Mouse (Mus musculus) right cerebral cortex, postnatal 14 days (tissue): ENCODE measurements around the gene Dnaja3.

Source experiments
- DNase-seq: peaks from one replicate; pipeline ENCODE4 v3.0.0; 2022

Gene Dnaja3

DNA sequence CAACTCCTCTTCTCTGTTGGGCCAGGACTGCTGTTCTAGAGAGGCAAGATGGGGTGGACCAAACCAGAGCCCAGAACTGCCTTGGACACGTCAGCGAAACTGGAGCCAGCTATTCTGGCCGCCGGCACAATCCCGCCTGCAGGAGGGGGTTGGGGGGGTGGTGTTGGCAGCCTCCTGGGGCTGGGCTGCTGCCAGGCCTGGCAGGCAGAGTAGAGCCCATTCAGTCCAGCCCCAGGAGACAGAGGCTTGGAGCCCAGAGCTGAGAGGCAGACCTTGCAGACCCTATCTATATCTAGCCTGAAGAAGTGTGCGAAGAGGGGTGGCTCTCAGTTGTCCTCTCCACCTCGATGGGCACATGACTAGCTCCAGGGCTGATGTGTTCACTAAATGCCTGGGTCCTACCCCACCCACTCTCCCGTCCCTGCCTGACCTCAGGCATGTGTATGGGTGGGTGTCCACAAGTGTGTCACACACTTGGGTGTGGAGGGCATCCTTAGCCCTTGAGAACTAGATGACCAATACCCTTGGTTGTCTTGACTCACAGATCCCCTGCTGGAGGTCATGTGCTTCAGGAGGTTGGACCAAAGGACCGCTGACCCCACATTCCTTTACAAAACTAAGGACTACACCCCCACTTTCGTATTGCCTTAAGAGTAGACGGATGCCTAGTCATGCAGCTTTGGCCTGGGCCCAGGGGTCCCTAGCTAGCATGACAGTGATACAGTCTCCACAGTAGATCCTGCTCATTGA lies 4.1 kb downstream of the Dnaja3 start:
- DNase-seq = peak; percentile 77

DNA sequence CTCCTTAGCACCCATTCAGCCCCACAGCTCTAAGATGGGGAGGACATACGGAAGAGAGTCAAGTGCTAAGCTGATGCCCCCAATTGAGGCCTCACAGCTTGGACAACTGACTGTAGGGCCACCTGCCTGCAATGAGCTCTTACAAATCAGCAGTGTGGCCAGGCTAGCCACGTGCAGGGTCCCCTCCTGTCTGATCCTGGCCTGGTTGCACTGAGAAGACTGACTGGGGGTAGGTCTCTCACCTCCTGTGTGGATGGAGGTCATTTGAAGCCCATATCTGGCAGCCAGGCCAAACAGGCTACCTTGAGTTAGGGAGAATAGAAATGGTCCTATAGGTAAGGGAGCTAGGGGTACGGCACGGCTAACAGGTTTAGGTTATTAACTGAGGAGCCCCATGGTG lies 6.1 kb downstream of the Dnaja3 start:
- DNase-seq = no peak

DNA sequence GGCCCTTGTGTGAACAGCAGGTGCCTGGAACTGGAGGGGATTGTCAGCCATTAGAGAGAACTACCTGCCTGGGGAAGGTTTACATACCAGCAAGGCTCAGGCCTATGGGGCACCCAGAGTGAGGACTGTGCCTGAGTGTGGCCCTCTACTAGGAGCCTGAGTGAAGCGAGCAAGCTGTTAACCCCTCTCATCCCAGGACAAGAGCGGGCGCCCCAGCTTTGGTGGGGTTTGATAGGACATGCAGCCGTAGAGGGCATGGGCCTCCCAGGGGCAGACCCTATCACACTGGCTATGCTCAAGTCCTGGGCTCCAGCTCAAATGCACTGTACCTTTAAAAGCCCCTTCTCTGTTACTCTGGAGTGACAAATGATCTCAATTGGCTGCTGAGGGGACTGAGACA lies 7.0 kb downstream of the Dnaja3 start:
- no peak for DNase-seq

DNA sequence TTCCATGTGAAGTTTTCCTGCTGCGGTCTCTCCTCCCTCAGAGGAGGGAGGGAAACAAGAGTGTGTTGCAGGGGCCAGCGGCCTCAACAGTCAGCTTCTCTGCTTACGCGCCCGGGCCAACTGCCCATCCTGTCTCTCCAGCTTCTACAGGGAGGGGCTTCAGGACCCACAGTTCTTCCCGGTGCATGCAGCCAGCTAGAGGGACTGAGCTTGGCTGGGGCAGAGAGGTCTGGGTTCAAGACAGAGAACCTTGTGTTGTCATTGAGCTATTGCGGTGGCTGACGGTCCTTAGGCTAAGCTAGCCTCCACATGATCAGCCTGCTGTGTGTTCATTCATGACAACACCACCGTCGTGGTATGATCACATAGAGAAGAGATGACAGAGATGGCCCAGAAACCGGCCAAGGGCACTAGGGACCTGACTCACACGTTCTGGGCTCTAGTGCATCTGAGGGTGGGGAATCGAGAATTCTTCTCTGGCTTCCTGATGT lies 7.9 kb downstream of the Dnaja3 start:
- no peak for DNase-seq

DNA sequence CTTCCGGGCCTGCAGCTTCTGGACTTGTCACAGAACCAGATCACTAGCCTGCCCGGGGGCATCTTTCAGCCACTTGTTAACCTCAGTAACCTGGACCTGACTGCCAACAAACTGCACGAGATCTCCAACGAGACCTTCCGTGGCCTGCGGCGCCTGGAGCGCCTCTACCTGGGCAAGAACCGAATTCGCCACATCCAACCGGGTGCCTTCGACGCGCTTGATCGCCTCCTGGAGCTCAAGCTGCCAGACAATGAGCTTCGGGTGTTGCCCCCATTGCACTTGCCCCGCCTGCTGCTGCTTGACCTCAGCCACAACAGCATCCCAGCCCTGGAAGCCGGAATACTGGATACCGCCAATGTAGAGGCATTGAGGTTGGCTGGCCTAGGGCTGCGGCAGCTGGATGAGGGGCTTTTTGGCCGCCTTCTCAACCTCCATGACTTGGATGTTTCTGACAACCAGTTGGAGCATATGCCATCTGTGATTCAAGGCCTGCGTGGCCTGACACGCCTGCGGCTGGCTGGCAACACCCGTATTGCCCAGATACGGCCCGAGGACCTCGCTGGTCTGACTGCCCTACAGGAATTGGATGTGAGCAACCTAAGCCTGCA lies 8.7 kb downstream of the Dnaja3 start:
- DNase-seq = no peak

DNA sequence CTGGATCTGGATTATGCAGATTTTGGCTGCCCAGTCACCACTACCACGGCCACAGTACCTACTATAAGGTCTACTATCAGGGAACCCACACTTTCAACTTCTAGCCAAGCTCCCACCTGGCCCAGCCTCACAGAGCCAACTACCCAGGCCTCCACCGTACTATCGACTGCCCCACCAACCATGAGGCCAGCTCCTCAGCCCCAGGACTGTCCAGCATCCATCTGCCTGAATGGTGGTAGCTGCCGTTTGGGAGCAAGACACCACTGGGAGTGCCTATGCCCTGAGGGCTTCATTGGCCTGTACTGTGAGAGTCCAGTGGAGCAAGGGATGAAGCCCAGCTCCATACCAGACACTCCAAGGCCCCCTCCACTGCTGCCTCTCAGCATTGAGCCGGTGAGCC lies 9.4 kb downstream of the Dnaja3 start:
- no peak for DNase-seq

DNA sequence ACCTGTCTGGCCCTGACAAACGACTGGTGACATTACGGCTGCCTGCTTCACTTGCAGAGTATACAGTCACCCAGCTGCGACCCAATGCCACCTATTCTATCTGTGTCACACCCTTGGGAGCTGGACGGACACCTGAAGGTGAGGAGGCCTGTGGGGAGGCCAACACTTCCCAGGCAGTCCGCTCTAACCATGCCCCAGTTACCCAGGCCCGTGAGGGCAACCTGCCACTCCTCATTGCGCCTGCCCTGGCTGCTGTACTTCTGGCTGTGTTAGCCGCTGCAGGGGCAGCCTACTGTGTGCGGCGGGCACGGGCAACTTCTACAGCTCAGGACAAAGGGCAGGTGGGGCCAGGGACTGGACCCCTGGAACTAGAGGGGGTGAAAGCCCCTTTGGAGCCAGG lies 9.9 kb downstream of the Dnaja3 start:
- DNase-seq = no peak

DNA sequence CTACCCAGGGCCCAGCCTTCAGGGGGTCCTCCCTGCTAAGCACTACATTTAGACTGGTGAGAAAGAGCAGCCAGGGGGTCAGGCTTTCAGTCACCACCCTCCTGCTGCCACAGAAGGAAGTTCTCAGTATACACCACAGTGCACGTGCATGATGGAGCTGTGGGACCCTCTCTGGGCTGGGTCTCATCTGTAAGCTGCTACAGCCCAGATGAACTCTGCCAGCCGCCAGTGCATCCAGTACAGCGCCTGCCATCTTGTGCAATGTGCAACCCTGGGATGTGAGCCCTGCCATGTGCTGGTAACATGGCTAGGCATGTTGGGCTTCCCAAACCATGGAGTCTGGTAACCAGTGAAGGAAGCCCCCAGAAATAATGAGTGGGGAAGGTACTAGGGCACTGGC lies 10.4 kb downstream of the Dnaja3 start:
- no peak for DNase-seq

DNA sequence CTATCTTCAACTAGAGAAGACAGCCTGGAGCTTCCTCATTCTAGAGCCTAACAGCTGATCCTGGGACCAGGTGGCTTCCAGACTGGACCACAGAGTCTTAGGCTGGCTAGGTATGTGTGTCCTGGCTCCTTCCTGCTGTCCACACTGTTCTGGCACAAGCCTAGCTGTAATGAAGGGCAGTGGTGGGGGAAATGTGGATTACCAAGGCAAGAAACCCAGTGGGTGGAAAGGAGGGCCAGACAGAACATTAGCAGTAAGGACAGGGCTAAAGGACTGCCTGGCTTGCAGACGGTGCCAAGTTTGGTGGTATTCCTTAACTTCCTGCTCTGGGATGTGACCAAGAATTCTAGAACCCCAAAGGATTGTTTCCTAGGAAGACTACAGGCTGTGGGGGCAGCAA lies 11.3 kb downstream of the Dnaja3 start:
- no peak for DNase-seq

DNA sequence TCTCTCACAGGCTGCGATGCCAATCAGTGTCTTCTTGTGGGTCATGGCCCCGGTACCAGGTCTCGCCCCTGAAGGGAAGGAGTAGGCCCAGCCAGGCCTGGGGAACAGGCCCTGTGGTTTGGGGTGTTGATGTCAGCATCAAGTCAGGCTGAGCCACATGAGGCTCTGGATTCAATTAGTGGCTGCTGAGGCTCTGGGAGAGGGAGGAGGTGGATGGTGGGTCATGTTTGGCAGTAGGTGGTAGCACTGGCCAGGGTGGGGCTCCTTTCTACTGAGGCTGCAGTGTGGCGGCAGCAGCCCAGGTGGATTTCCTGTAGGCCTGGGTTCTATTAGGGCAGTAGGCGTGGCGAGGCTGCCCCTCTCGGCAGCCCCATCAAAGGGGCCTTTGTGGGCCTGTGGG lies 11.8 kb downstream of the Dnaja3 start:
- no peak for DNase-seq

DNA sequence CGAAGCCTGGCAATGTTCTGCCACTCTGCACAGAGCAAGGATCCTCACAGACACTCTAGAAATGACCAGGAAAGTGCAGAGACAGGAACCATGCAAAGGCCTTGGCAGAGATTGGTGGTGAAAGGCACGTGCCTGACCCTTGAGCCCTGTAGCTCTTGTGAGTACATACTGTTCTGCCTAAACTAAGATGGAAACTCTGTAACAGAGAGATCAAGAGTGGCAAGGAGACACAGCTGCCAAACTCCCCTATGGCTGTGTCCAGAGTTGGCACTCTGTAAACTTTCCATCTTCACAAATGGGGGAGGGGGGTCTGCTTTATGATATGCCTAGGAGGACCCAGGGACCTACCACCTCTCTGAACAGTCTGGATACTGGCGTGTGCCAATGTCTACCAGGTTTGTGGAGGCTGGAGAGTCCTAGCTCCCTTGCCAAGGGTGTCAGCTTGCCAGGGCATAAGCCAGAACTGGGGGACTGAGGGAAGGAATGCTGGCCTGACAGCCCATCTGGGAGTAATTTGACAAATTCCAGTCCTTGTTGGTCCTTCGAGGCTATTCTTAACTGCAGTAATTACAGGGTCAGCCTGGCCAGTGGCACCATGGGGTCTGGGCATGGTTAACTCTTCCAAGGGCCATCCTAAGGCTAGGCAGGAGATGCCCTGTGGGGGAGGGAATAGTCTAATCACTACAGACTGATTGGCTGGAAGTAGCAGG lies 13.1 kb downstream of the Dnaja3 start:
- DNase-seq = no peak

DNA sequence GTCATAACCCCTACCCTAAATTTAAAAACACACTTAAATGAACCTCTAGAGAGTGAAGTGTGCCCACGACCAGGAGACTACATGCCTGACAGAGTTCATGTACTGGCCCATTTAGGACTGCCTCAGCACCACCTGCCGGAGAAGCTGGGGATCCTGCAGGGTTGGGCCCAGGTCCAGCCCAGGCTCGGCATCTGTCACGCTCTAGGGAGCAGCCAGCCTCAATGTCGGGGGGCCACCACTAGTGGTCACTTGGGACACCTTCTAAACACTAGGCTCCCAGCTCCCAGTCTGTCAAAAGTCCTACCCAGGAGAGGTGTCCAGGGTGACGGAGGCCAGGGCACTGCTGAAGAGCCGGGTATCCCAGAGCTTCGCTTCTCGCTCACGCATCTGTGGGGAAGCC lies 14.9 kb downstream of the Dnaja3 start:
- no peak for DNase-seq

DNA sequence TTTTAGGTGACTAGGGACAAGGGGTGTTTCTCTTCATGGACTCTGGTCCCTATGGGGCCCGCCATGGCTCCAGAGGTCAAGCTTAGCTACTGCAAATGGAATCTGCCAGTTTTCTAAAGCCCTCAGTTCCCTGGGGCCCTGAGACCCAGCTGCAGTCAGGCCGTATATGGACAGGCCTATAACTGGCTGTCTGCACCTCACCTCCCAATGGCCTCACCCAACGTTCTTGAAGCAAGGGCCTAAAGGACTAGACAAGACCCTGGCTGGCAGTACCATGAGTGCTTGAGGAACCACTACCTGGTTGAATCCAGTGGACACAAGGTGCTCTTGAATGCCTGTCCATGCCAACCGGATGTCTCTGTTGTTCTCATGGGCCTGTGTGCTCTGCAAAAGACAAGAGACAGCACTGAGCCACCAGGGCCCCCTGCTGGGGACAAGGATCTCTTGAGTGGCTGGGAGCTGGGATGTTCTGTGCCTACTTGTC lies 15.5 kb downstream of the Dnaja3 start:
- DNase-seq = peak; percentile 39

DNA sequence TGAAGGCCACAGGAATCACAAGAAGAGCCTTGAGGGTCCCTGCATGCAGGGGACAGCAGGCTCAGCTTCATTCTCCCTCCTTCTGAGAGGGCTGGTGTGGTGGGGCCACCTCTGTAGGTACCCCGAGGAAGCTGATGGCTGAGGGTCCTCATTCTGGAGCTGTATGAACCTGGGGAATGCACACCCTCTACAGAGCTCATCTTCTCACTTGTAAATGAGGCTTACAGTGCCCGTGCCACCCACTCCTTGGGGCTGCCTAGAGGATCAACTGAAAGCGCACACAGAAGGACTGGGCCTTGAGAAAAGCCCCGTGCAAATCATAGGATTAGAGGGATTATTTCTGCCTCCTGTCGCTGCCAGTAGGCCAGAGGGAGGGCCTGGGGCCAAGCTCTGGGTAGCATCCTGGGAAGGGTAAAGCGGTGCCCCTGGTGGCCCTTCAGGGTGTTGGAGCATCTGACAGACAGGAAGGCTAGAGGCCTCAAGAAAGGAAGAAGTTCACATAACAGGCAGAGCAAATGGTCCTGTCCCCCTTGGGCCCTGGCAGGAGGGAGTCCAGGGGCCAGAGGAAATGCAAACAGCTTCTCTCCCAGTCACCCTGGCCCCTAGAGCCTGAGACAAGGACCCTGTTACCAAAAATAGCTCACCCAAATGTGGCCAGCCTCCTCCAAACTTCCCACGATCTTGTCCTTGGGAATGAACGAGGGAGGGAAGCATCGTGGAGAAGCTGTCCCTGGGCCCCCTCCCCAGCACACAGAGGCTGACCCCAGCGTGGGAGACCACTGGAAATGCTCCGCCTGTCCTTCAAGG lies 16.2 kb downstream of the Dnaja3 start:
- DNase-seq = no peak

DNA sequence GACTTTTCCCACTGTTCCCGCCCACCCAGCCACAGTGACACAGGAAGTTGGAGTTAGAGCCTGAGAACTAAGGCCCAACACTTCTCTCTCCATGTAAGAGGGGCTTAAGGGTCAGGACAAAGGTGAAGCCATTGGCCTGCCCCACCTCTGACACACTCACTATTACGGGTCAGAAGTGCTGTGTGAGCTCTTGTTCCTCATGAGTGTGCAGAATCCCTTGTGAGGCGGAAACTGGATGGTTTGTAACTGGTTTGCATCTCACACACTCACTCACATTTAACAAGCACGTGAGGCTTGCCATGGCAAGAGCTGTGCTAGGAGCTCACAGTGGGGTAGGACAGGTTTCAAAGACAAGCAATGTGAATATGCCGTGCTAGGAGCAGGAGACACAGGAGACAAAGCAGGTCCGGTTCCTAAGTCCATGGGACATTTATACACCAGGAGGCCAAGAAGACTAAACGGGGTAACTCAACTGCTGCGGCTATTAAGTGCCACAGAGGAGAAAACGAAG lies 16.8 kb downstream of the Dnaja3 start:
- no peak for DNase-seq

DNA sequence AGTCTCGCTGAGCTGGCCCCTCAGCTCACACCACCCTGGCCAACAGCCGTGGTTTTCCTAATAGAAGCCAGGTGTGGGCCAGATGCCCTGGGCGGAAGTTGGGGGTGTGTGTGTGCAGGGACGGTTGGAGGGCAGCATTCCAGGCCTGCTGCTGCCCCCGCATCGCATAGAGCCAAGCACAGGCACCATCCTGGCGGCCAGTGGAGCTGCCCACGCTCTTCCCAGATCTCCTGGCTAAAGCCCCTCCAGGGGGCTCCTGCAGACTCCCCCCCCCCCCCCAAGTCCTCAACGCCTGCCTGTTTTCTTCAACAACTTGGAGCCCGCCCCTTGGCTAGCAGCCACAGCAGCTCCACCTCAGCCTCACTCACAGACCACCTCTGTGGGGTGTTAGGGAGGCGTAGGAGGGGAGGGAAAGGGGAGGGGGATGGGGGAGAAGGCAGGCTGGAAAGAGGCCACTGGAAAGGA lies 19.0 kb downstream of the Dnaja3 start:
- no peak for DNase-seq

DNA sequence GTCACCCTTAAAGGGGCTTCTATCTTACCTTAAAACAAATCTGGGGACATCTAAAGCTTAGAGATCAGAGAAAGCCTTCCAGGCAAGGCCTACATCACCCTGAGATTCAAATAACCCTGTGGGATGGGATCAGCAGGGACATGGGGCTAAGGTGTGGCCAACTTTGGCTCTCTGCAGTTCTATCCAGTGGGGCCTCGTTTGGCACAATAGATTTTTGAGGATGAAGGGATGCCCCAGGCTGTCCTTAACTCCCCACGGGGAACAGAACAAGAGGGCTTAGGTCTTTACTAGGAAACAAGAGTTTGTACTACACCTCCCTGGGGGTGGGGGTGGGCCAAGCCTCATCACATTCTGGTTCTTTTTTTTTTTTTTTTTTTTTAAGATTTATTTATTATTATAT lies 19.5 kb downstream of the Dnaja3 start:
- no peak for DNase-seq

DNA sequence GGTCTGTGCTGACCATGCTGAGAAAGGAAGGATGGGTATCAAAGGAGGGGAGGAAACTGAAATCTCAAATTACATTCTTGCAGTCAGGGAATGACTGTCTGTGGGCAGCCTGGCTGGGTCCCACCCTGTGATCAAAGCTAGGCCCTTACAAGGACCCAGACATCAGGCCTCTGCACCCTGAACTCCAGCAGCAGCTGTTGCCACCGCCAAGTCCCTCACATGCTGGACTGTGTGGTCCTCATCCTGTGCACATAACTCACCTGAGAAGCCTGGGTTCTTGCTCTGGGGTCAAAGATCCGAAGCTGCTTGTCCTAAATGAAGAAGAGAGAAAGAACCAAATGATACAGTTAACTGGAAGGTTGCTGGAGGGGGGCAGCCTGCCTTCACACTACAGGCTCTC lies 21.8 kb downstream of the Dnaja3 start:
- no peak for DNase-seq

DNA sequence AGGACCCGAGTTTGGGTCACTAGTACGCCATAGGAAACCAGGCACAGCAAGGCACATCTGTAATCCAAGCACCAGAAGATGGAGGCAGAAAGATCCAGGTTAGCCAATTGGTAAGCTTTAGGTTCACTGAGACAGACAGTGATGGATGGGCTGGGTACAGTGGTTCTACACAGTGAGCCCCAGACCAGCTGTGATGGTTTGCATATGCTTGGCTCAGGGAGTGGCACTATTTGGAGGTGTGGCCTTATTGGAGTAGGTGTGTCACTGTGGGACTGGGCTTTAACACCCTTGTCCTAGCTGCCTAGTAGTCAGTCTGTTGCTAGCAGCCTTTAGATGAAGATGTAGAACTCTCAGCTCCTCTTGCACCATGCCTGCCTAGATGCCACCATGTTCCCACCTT lies 24.0 kb downstream of the Dnaja3 start:
- DNase-seq = no peak

DNA sequence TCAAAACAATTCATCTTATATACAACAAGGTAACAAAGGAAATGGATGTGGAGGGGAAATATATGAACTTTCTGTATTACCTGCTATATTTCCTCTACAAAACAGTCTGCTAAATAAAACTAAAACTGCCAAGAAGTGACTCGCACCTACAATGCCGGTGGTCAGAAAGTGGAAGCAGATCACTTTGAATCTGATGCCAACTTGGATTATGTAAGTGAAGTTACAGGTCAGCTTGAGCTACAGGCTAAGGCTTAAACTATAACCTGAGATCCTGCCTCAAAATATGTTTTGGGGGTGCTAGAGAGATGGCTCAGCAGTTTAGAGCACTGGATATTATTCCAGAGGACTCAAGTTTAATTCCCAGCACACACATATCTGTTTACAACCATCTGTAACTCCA lies 25.9 kb downstream of the Dnaja3 start:
- DNase-seq = no peak

DNA sequence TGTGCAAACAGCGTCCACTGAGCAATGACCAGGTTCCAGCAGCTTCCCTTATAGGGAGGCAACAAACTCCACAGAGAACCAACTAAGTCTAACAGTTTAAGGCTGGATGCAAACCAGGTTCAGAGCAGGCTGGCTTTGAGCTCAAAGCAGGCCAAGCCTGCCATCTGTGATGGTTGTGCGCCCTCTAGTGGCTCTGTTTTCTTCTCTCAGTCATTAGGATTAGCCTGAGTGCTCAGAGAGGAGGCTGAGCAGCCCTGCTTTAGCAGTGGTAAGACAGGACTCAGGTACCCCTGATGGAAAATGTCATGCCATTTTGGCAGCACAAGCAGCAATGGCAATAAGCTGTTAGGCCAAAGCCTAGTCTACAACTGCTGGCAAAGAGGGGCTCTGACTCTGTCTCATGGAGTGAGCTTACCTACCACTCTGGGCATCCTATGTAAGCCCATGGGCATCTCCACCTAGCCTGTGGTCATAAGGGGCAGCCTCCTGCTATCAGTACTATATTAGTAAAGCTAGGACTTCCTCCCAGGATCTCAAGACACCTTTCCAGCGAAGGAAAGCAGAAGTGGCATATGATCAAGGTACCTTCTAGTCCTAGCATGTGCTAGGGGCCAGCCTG lies 27.5 kb downstream of the Dnaja3 start:
- DNase-seq = peak; percentile 93

DNA sequence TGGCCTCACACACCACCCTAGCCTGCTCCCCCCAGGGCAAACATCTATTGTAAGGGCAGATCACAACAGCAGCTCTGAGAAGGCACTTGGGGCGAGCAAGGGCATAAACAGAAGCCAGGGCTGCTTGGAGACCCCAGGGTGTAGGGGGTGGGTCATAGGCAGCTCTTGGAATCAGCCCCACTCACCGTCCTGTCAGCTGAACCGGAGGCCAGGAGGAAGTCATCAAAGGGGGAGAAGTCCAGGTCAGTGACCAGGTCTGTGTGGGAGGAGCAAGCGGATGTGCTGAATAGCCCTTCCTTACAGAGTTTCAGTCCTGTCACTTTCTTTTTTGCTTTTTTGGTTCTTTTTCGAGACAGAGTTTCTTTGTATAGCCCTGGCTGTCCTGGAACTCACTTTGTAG lies 30.5 kb downstream of the Dnaja3 start:
- no peak for DNase-seq
